Mouse (Mus musculus): Measurements from ENCODE around the gene Lctl. TPM values are rescaled to one million over a fixed set of nuclear protein-coding genes. Genes with fewer than 3 reads are reported as not detected.
A peak's percentile ranks its signal among the peaks of the same experiment; 100 is the strongest.
"Not testable (repeated sequence)": the region's sequence is repeated elsewhere in the genome, so short reads cannot be mapped to it uniquely, and the experiment has no call there.

Lctl gene
- polyA plus RNA-seq, 1 experiment = 5.1 TPM

DNA sequence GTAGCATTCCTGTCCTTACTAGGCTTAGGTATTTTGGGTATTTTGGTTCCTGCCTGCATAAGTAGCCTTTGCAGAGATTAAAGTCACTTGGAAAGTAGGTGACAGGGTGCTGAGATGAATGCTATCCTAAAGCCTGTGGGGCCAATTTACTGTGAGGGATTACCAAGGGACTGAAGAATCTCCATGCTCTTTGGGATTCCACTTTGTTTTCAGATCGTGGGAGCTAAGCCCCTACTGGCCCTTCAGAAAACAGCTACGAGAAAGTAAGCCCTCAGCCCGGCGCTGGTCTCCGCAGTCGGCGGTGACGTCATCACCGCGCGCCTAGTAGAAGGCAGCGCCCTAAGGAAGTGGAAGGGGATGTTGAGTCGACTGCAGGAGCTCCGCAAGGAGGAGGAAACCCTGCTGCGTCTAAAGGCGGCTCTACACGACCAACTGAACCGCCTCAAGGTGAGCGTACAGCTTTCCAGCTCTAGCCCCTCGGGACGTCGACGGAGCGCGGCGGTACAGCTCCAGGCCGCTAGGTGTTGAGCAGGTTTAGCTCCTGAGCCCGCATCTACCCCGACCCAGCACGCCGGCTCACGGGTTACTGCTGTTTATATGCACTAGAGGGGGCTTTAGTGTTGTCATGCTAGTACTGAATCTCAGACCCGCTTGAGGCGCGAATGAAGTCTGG is 62.2 kb downstream of the Lctl start, which contains the start of gene Snapc5:
TSS of gene Snapc5 (plus strand) at position 301 of the 673 bp plus-strand sequence.
- H3K4me1 ChIP-seq (ENCODE audit: control insufficient read depth, insufficient read depth, low read length) = peaks cover 7% of the 10 kb centered on the region; the same call in 1 of the 2 replicates
- peak within 1 kb of the TSS; percentile 77 for H3K27ac ChIP-seq (ENCODE audit: insufficient read depth, low read depth, low read length)
- H3K36me3 ChIP-seq (ENCODE audit: control insufficient read depth, insufficient read depth, low read length) = peaks cover 17% of the 10 kb centered on the region
- TF ChIP-seq POLR2A (IDR thresholded peaks at IDR 0.05; ENCODE audit: low read depth, low read length) = peak; percentile 80
- TF ChIP-seq CTCF (conservative IDR thresholded peaks at IDR 0.05; ENCODE audit: insufficient read depth, insufficient read length, low read depth, low read length) = peak; percentile 56
- no peaks in the 10 kb centered on the region for H3K27me3 ChIP-seq (replicated peaks; ENCODE audit: control insufficient read depth, insufficient read depth, low read length)
- peak; percentile 93 for DNase-seq
- H3K4me3 ChIP-seq (ENCODE audit: insufficient read depth, low read depth, low read length) = peak within 1 kb of the TSS; percentile 98
- WGBS = under 1% methylated on average over 35 of the region's 35 CpGs

DNA sequence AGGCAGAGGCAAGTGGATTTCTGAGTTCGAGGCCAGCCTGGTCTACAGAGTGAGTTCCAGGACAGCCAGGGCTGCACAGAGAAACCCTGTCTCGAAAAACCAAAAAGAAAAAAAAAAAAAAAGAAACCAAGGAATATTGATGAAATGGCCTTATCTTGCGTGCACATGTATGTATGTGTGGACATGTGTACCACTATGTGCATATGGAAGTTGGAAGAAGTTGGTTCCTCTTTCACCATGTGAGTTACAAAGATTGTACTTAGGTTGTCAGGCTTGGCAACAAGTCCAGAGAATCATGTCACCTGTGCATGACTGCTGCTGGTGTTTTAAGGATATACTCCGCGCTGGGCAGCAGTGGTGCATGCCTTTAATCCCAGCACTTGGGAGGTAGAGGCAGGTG is 66.3 kb downstream of the Lctl start:
- 91% methylated on average over 5 of the region's 5 CpGs for WGBS
- H3K36me3 ChIP-seq (ENCODE audit: control insufficient read depth, insufficient read depth, low read length) = not testable (repeated sequence)

DNA sequence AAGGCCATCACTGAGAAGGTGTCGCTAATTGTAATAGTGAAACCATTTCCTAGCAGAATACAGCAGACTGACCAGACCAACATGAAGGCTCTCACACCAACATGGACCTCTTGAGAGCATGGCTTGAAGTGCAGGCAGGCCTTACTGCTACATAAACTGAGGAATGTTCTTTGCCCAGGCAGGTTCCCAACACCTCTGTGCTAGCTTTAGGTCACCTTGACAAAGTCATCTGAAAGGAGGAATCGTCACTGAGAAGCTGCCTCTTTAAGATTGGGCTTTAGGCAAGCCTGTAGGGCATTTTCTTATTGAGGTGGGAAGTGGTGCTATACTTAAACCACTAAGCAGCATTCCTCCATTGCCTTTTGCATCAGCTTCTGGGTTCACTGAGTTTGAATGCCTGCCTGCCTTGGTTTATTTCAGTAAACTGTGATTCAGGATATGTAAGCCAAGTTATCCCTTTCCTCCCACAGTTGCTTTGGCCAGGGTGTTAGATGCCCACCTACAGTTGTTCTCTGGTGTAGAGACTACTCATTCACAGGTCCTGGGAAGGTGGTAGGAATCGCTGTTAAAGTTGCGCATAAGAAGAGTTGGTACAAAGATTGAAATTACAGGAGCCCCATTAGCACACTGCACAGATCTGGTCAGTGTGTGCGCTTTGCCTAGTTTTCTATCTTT is 67.4 kb downstream of the Lctl start:
- TF ChIP-seq CTCF (conservative IDR thresholded peaks at IDR 0.05; ENCODE audit: insufficient read depth, insufficient read length, low read depth, low read length) (no peak), POLR2A (IDR thresholded peaks at IDR 0.05; ENCODE audit: low read depth, low read length) (no peak)
- Histone ChIP-seq H3K27me3 (replicated peaks; ENCODE audit: control insufficient read depth, insufficient read depth, low read length) (no peaks in the 10 kb centered on the region), H3K27ac (ENCODE audit: insufficient read depth, low read depth, low read length) (no peak overlapping the region), H3K36me3 (ENCODE audit: control insufficient read depth, insufficient read depth, low read length) (peaks cover 5% of the 10 kb centered on the region; the same call in 1 of the 2 replicates), H3K4me3 (ENCODE audit: insufficient read depth, low read depth, low read length) (no peak overlapping the region), H3K4me1 (ENCODE audit: control insufficient read depth, insufficient read depth, low read length) (peaks cover 3% of the 10 kb centered on the region; the same call in 1 of the 2 replicates)
- no peak for DNase-seq
- 87% methylated on average over 5 of the region's 5 CpGs for WGBS

More for the DNA sequence above, 66.3 kb downstream of the Lctl start:
- not testable (repeated sequence) for H3K27me3 ChIP-seq (replicated peaks; ENCODE audit: control insufficient read depth, insufficient read depth, low read length); DNase-seq; H3K27ac ChIP-seq (ENCODE audit: insufficient read depth, low read depth, low read length); H3K4me3 ChIP-seq (ENCODE audit: insufficient read depth, low read depth, low read length); H3K4me1 ChIP-seq (ENCODE audit: control insufficient read depth, insufficient read depth, low read length)

Other genes with a start within 250 kb of the Lctl start
- 15.9 and 22.8 TPM in 2 replicates for gene Smad6, start 95.1 kb upstream of the Lctl start, polyA plus RNA-seq (2012; rRNA removed)
- 0.35 and 0.77 TPM in 2 replicates for gene Zwilch, start 56.0 kb downstream of the Lctl start, polyA plus RNA-seq (2012; rRNA removed)
- 373 and 421 TPM in 2 replicates for gene Rpl4, start 56.2 kb downstream of the Lctl start, polyA plus RNA-seq (2012; rRNA removed)
- gene Snapc5, start 62.1 kb downstream of the Lctl start, polyA plus RNA-seq (2012; rRNA removed) = 15.8 and 24.9 TPM in 2 replicates
- gene Uchl4, start 118.1 kb downstream of the Lctl start, polyA plus RNA-seq (2012; rRNA removed) = 0.11 and 0.15 TPM in 2 replicates
- gene Map2k1, start 136.5 kb downstream of the Lctl start, polyA plus RNA-seq (2012; rRNA removed) = 40.8 and 46.3 TPM in 2 replicates
- gene Tipin, start 164.4 kb downstream of the Lctl start, polyA plus RNA-seq (2012; rRNA removed) = 3.2 and 5.5 TPM in 2 replicates
- 13.0 and 13.6 TPM in 2 replicates for gene Dis3l, start 224.1 kb downstream of the Lctl start, polyA plus RNA-seq (2012; rRNA removed)

All from kidney, adult 2 months (tissue).